Mouse (Mus musculus): Measurements from ENCODE around the gene Hcrt. TPM values are rescaled to one million over a fixed set of nuclear protein-coding genes. Genes with fewer than 3 reads are reported as not detected.
"Not testable (repeated sequence)": the region's sequence is repeated elsewhere in the genome, so short reads cannot be mapped to it uniquely, and the experiment has no call there.

The Hcrt gene
- polyA plus RNA-seq (2012; rRNA removed) = 0.45 and 0.91 TPM in 2 replicates

- TF ChIP-seq CTCF (IDR thresholded peaks at IDR 0.05; ENCODE audit: borderline replicate concordance, extremely low read depth, insufficient read depth, insufficient read length) = no peak
- no peak for TF ChIP-seq POLR2A (IDR thresholded peaks at IDR 0.05; ENCODE audit: borderline replicate concordance, extremely low read depth, insufficient read depth, insufficient read length, poor library complexity, severe bottlenecking)
- DNase-seq (ENCODE audit: low read depth) = no peak
Measured at GRCm38 (mm10) chr11:100762831-100763230, at the start of gene Hcrt. Gene Hcrt, minus strand, starts transcription at chr11:100762931.

- no peak for DNase-seq (ENCODE audit: low read depth)
- TF ChIP-seq CTCF (IDR thresholded peaks at IDR 0.05; ENCODE audit: borderline replicate concordance, extremely low read depth, insufficient read depth, insufficient read length) = peak; percentile 24; the same call in 1 of the 2 replicates
- no peak for TF ChIP-seq POLR2A (IDR thresholded peaks at IDR 0.05; ENCODE audit: borderline replicate concordance, extremely low read depth, insufficient read depth, insufficient read length, poor library complexity, severe bottlenecking)
Measured at GRCm38 (mm10) chr11:100811132-100811531, 48.4 kb upstream of the Hcrt start.

- no peak for TF ChIP-seq POLR2A (IDR thresholded peaks at IDR 0.05; ENCODE audit: borderline replicate concordance, extremely low read depth, insufficient read depth, insufficient read length, poor library complexity, severe bottlenecking)
Measured at GRCm38 (mm10) chr11:100810516-100810915, 47.8 kb upstream of the Hcrt start.

GRCm38 (mm10) chr11:100806380-100807305 is 43.9 kb upstream of the Hcrt start:
- TF ChIP-seq CTCF (IDR thresholded peaks at IDR 0.05; ENCODE audit: borderline replicate concordance, extremely low read depth, insufficient read depth, insufficient read length) (no peak), POLR2A (IDR thresholded peaks at IDR 0.05; ENCODE audit: borderline replicate concordance, extremely low read depth, insufficient read depth, insufficient read length, poor library complexity, severe bottlenecking) (no peak)
- peak; percentile 68 for DNase-seq (ENCODE audit: low read depth)

More at GRCm38 (mm10) chr11:100810516-100810915, 47.8 kb upstream of the Hcrt start:
- no peak for DNase-seq (ENCODE audit: low read depth)

- DNase-seq (ENCODE audit: low read depth) = no peak
- no peak for TF ChIP-seq CTCF (IDR thresholded peaks at IDR 0.05; ENCODE audit: borderline replicate concordance, extremely low read depth, insufficient read depth, insufficient read length)
Measured at GRCm38 (mm10) chr11:100805535-100805934, 42.8 kb upstream of the Hcrt start.

- TF ChIP-seq POLR2A (IDR thresholded peaks at IDR 0.05; ENCODE audit: borderline replicate concordance, extremely low read depth, insufficient read depth, insufficient read length, poor library complexity, severe bottlenecking) (no peak), CTCF (IDR thresholded peaks at IDR 0.05; ENCODE audit: borderline replicate concordance, extremely low read depth, insufficient read depth, insufficient read length) (no peak)
- no peak for DNase-seq (ENCODE audit: low read depth)
Measured at GRCm38 (mm10) chr11:100804409-100804808, 41.7 kb upstream of the Hcrt start.

GRCm38 (mm10) chr11:100799426-100799825 is 36.7 kb upstream of the Hcrt start:
- DNase-seq (ENCODE audit: low read depth) = no peak
- no peak for TF ChIP-seq POLR2A (IDR thresholded peaks at IDR 0.05; ENCODE audit: borderline replicate concordance, extremely low read depth, insufficient read depth, insufficient read length, poor library complexity, severe bottlenecking)
- no peak for TF ChIP-seq CTCF (IDR thresholded peaks at IDR 0.05; ENCODE audit: borderline replicate concordance, extremely low read depth, insufficient read depth, insufficient read length)

GRCm38 (mm10) chr11:100796585-100796984 is 33.9 kb upstream of the Hcrt start:
- TF ChIP-seq CTCF (IDR thresholded peaks at IDR 0.05; ENCODE audit: borderline replicate concordance, extremely low read depth, insufficient read depth, insufficient read length) (no peak), POLR2A (IDR thresholded peaks at IDR 0.05; ENCODE audit: borderline replicate concordance, extremely low read depth, insufficient read depth, insufficient read length, poor library complexity, severe bottlenecking) (no peak)
- DNase-seq (ENCODE audit: low read depth) = no peak

- no peak for TF ChIP-seq CTCF (IDR thresholded peaks at IDR 0.05; ENCODE audit: borderline replicate concordance, extremely low read depth, insufficient read depth, insufficient read length)
- TF ChIP-seq POLR2A (IDR thresholded peaks at IDR 0.05; ENCODE audit: borderline replicate concordance, extremely low read depth, insufficient read depth, insufficient read length, poor library complexity, severe bottlenecking) = no peak
- no peak for DNase-seq (ENCODE audit: low read depth)
Measured at GRCm38 (mm10) chr11:100795386-100795785, 32.7 kb upstream of the Hcrt start.

GRCm38 (mm10) chr11:100791457-100792049 is 28.8 kb upstream of the Hcrt start:
- no peak for DNase-seq (ENCODE audit: low read depth)
- TF ChIP-seq CTCF (IDR thresholded peaks at IDR 0.05; ENCODE audit: borderline replicate concordance, extremely low read depth, insufficient read depth, insufficient read length) = no peak
- no peak for TF ChIP-seq POLR2A (IDR thresholded peaks at IDR 0.05; ENCODE audit: borderline replicate concordance, extremely low read depth, insufficient read depth, insufficient read length, poor library complexity, severe bottlenecking)

GRCm38 (mm10) chr11:100790644-100791043 is 27.9 kb upstream of the Hcrt start:
- DNase-seq (ENCODE audit: low read depth) = not testable (repeated sequence)

- TF ChIP-seq CTCF (IDR thresholded peaks at IDR 0.05; ENCODE audit: borderline replicate concordance, extremely low read depth, insufficient read depth, insufficient read length) = no peak
- no peak for TF ChIP-seq POLR2A (IDR thresholded peaks at IDR 0.05; ENCODE audit: borderline replicate concordance, extremely low read depth, insufficient read depth, insufficient read length, poor library complexity, severe bottlenecking)
- no peak for DNase-seq (ENCODE audit: low read depth)
Measured at GRCm38 (mm10) chr11:100789702-100790101, 27.0 kb upstream of the Hcrt start.
